Mouse (Mus musculus) CH12.LX (cell line): ENCODE results near the gene Grin2c. TPM values are rescaled to one million over a fixed set of nuclear protein-coding genes. Genes with fewer than 3 reads are reported as not detected.

Experiments
- DNase-seq: peaks from one replicate; pipeline ENCODE4 v3.0.0-alpha.2; 2013; ENCODE audit errors: extremely low read depth
- H3K27ac ChIP-seq: 2 replicates; pipeline ENCODE4 v1.5.1; 2012; ENCODE audit warnings: low read depth, mild to moderate bottlenecking, control low read depth, moderate library complexity; ENCODE audit not compliant: insufficient read depth
- H3K27me3 ChIP-seq: replicated peaks from 2 replicates; pipeline ENCODE3; 2012; ENCODE audit warnings: inconsistent platforms
- H3K36me3 ChIP-seq, 2 experiments: replicated peaks in 1 of 2; 2 replicates each; pipeline versions ENCODE3 to v1.6.1; 2012; ENCODE audit warnings: inconsistent platforms in 1 of 2, low read length in 1 of 2, mild to moderate bottlenecking in 1 of 2, mixed read lengths in 1 of 2, moderate library complexity in 1 of 2; ENCODE audit not compliant: control insufficient read depth in 1 of 2, insufficient read depth in 1 of 2
- H3K4me1 ChIP-seq, 2 experiments: 2 replicates each; pipeline ENCODE4 v1.6.1; 2012; ENCODE audit warnings: inconsistent platforms in 1 of 2, moderate library complexity in 1 of 2; ENCODE audit not compliant: insufficient read depth in 2 of 2, control insufficient read depth in 1 of 2
- H3K4me2 ChIP-seq: 2 replicates; pipeline ENCODE4 v1.6.1; 2012; ENCODE audit warnings: low read depth, mild to moderate bottlenecking, control low read depth; ENCODE audit not compliant: poor library complexity, insufficient read depth, severe bottlenecking
- H3K4me3 ChIP-seq, 3 experiments: fragments of 150-350 bp in 1 of 3; sonication (generic) in 1 of 3; replicated peaks in 1 of 3; 2 replicates each; pipeline versions ENCODE3 to v1.5.1; 2011 to 2012; ENCODE audit warnings: low read depth in 2 of 3, low read length in 2 of 3, mild to moderate bottlenecking in 2 of 3, moderate library complexity in 2 of 3, control low read depth in 1 of 3, improper control_type of control experiment in 1 of 3, inconsistent platforms in 1 of 3, mixed read lengths in 1 of 3; ENCODE audit not compliant: poor library complexity in 1 of 3
- H3K79me2 ChIP-seq: replicated peaks from 2 replicates; pipeline ENCODE4 v1.6.1; 2012; ENCODE audit warnings: mild to moderate bottlenecking, moderate library complexity; ENCODE audit not compliant: control insufficient read depth, poor library complexity, insufficient read depth, severe bottlenecking; ENCODE audit errors: extremely low read depth
- H3K9ac ChIP-seq: 2 replicates; pipeline ENCODE4 v1.6.1; 2012; ENCODE audit warnings: low read depth, mild to moderate bottlenecking, control low read depth, moderate library complexity; ENCODE audit not compliant: insufficient read depth
- H3K9me3 ChIP-seq: replicated peaks from 2 replicates; pipeline ENCODE3; 2012; ENCODE audit warnings: low read length, inconsistent platforms, mixed read lengths
- CHD1 ChIP-seq: IDR thresholded peaks from 2 replicates; pipeline ENCODE4 v1.6.1; 2012; ENCODE audit warnings: low read depth, low read length, improper control_type of control experiment, inconsistent platforms
- CHD2 ChIP-seq: IDR thresholded peaks from 2 replicates; pipeline ENCODE4 v1.6.1; 2011; ENCODE audit warnings: low read length, improper control_type of control experiment
- E2F4 ChIP-seq: IDR thresholded peaks from 2 replicates; pipeline ENCODE4 v1.6.1; 2011; ENCODE audit warnings: low read depth, low read length, improper control_type of control experiment; ENCODE audit not compliant: insufficient replicate concordance
- ELF1 ChIP-seq: IDR thresholded peaks from 2 replicates; pipeline ENCODE4 v1.6.1; 2014; ENCODE audit warnings: low read depth, mild to moderate bottlenecking, inconsistent platforms, low read length, improper control_type of control experiment
- GABPA ChIP-seq: IDR thresholded peaks from 2 replicates; pipeline ENCODE4 v1.6.1; 2012; ENCODE audit warnings: low read depth, low read length, improper control_type of control experiment, inconsistent platforms; ENCODE audit not compliant: insufficient replicate concordance
- HCFC1 ChIP-seq: IDR thresholded peaks from 2 replicates; pipeline ENCODE4 v1.6.1; 2012; ENCODE audit warnings: low read depth, mild to moderate bottlenecking, inconsistent platforms, low read length, improper control_type of control experiment
- KAT2A ChIP-seq: IDR thresholded peaks from 2 replicates; pipeline ENCODE4 v1.6.1; 2012; ENCODE audit warnings: low read length, improper control_type of control experiment, inconsistent platforms; ENCODE audit not compliant: insufficient replicate concordance
- MAX ChIP-seq: IDR thresholded peaks from 2 replicates; pipeline ENCODE4 v1.6.1; 2011; ENCODE audit warnings: low read length, improper control_type of control experiment
- NELFE ChIP-seq: IDR thresholded peaks from 2 replicates; pipeline ENCODE4 v1.6.1; 2011; ENCODE audit warnings: low read depth, low read length, improper control_type of control experiment
- NRF1 ChIP-seq: IDR thresholded peaks from 2 replicates; pipeline ENCODE4 v1.6.1; 2014; ENCODE audit warnings: low read depth, mild to moderate bottlenecking, inconsistent platforms, low read length, improper control_type of control experiment, moderate library complexity
- POLR2A ChIP-seq: IDR thresholded peaks from 2 replicates; pipeline ENCODE4 v1.6.1; 2011; ENCODE audit warnings: low read depth, mild to moderate bottlenecking, improper control_type of control experiment, low read length
- POLR2AphosphoS2 ChIP-seq: IDR thresholded peaks from 2 replicates; pipeline ENCODE4 v1.6.1; 2011; ENCODE audit warnings: low read depth, low read length, improper control_type of control experiment
- RAD21 ChIP-seq: IDR thresholded peaks from 2 replicates; pipeline ENCODE4 v1.6.1; 2011; ENCODE audit warnings: low read depth, mild to moderate bottlenecking, low read length, improper control_type of control experiment, moderate library complexity
- RCOR1 ChIP-seq: conservative IDR thresholded peaks from 2 replicates; pipeline ENCODE4 v1.6.1; 2012; ENCODE audit warnings: low read depth, mild to moderate bottlenecking, inconsistent platforms, low read length, improper control_type of control experiment
- SMC3 ChIP-seq: IDR thresholded peaks from 2 replicates; pipeline ENCODE4 v1.6.1; 2011; ENCODE audit warnings: low read depth, low read length, improper control_type of control experiment
- TCF12 ChIP-seq: IDR thresholded peaks from 2 replicates; pipeline ENCODE4 v1.6.1; 2014; ENCODE audit warnings: low read depth, mild to moderate bottlenecking, inconsistent platforms, low read length, improper control_type of control experiment
- UBTF ChIP-seq: IDR thresholded peaks from 2 replicates; pipeline ENCODE4 v1.6.1; 2012; ENCODE audit warnings: low read depth, mild to moderate bottlenecking, inconsistent platforms, low read length, improper control_type of control experiment, moderate library complexity
- USF1 ChIP-seq: IDR thresholded peaks from 2 replicates; pipeline ENCODE4 v1.6.1; 2014; ENCODE audit warnings: low read depth, mild to moderate bottlenecking, inconsistent platforms, low read length, improper control_type of control experiment
- USF2 ChIP-seq: conservative IDR thresholded peaks from 2 replicates; pipeline ENCODE4 v1.6.1; 2011; ENCODE audit warnings: low read depth, low read length, improper control_type of control experiment
- ZMIZ1 ChIP-seq: IDR thresholded peaks from 2 replicates; pipeline ENCODE4 v1.6.1; 2012; ENCODE audit warnings: low read depth, mild to moderate bottlenecking, inconsistent platforms, low read length, improper control_type of control experiment
- ZNF384 ChIP-seq: IDR thresholded peaks from 2 replicates; pipeline ENCODE4 v1.6.1; 2012; ENCODE audit warnings: low read depth, low read length, improper control_type of control experiment, inconsistent platforms
- dilution Hi-C: fragments of 300-500 bp; cut with MboI; formaldehyde crosslinking; loops from 2 replicates; pipeline ENCODE4 v1.14.3; 2020; ENCODE audit warnings: low sequenced_read_pairs; ENCODE audit not compliant: extremely low pct_unique_long_range_greater_than_20kb, extremely low pct_ligation_motif_present
- in situ Hi-C: fragments of 300-500 bp; cut with MboI; formaldehyde crosslinking; loops from 3 replicates; pipeline ENCODE4 v1.14.3; 2019; ENCODE audit warnings: low sequenced_read_pairs, low pct_ligation_motif_present, low pct_unique_long_range_greater_than_20kb, mixed read lengths
- polyA plus RNA-seq: library from polyadenylated mRNA; unstranded; fragments of >175 nt; gene quantifications from 2 replicates; pipeline ENCODE4 v1.2.1, GENCODE M21; 2012; ENCODE audit warnings: low read depth; ENCODE audit not compliant: insufficient read length
- total RNA-seq, 2 experiments: library from RNA; depleted of rRNA; stranded (reverse); fragments of 300-350 nt in 1 of 2; fragments of >200 nt in 1 of 2; gene quantifications; 2 replicates each; pipeline ENCODE4 v1.2.3; 2012 to 2014

Gene Grin2c
- total and polyA plus RNA-seq, 3 experiments = 0.04 TPM; not detected in 2

GRCm38 (mm10) chr11:115278176-115278575 is 11.1 kb upstream of the Grin2c start:
- Histone ChIP-seq H3K4me2 (peak overlapping the region; percentile 94), H3K79me2 (0 out of 2 replicates have a peak, but pooled peaks cover 9% of the 10 kb centered on the region), H3K9me3 (no peaks in the 10 kb centered on the region), H3K4me3 (peak overlapping the region in 2 of 3 experiments; percentile 31 to 71), H3K27me3 (no peaks in the 10 kb centered on the region), H3K36me3 (peaks cover 0 to 16% of the 10 kb centered on the region in 2 experiments), H3K4me1 (peaks cover 20 to 58% of the 10 kb centered on the region in 2 experiments), H3K27ac (no peak overlapping the region), H3K9ac (peak overlapping the region; percentile 97)
- TF ChIP-seq KAT2A (no peak), POLR2AphosphoS2 (peak; percentile 44; the same call in 1 of the 2 replicates), POLR2A (no peak), ZNF384 (no peak), MAX (no peak), ELF1 (no peak), USF2 (no peak)
- in situ Hi-C loops = no loop called here
- DNase-seq = no peak
- dilution Hi-C loops = no loop called here

DNA sequence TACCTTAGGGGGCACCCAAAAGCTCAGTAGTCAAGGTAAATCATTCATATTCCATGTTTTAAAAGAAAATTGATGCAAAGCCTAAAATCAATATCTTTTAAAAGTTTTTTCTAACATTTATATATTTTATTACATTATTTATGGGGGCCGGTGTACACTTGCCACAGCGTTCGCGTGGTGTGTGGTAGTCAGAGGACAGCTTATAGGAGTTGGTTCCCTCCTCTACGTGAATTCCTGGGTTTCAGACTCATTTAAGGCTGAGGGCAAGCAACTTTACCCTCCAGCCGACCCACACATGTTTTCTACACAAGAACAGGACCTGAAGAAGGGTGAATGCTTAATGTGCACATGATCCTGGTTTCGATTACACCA is 10.5 kb upstream of the Grin2c start:
- TF ChIP-seq SMC3 = no peak
- no peak for TF ChIP-seq RAD21
- TF ChIP-seq MAX = no peak; the same call in 1 of the 2 replicates
- TF ChIP-seq E2F4 = no peak
- TF ChIP-seq CHD1 = no peak
- TF ChIP-seq GABPA = no peak
- no peak for TF ChIP-seq RCOR1
- no peak; the same call in 1 of the 2 replicates for TF ChIP-seq POLR2AphosphoS2
- no peak for TF ChIP-seq ZMIZ1
- TF ChIP-seq CHD2 = no peak
- TF ChIP-seq USF1 = no peak
- no peak for TF ChIP-seq HCFC1
- TF ChIP-seq USF2 = no peak
- no peak for TF ChIP-seq UBTF
- no peak for TF ChIP-seq NELFE
- no peak for TF ChIP-seq TCF12
- no peak for TF ChIP-seq NRF1
- H3K4me3 ChIP-seq = peak overlapping the region; percentile 71 to 98 (median 84)
- peak overlapping the region; percentile 94 for H3K4me2 ChIP-seq
- peak overlapping the region; percentile 97 for H3K9ac ChIP-seq
- peak overlapping the region; percentile 77 for H3K27ac ChIP-seq
- 0 out of 2 replicates have a peak, but pooled peaks cover 9% of the 10 kb centered on the region for H3K79me2 ChIP-seq
- H3K36me3 ChIP-seq = peaks cover 0 to 20% of the 10 kb centered on the region in 2 experiments
- H3K27me3 ChIP-seq = no peaks in the 10 kb centered on the region
- DNase-seq = no peak
- dilution Hi-C loops = no loop called here
- peaks cover 26 to 59% of the 10 kb centered on the region in 2 experiments for H3K4me1 ChIP-seq
- in situ Hi-C loops = no loop called here
- no peaks in the 10 kb centered on the region for H3K9me3 ChIP-seq
